Mouse (Mus musculus) cerebral cortex, adult 2 months (tissue): ENCODE measurements around the gene Hsf2bp.

Experiments
- WGBS: fragments of 180-500 bp; shearing (Covaris S2); methylation state at CpG from one replicate; pipeline ENCODE4 v1.1.7; 2018; 5-methylcytosine and 5-hydroxymethylcytosine counted together

Gene Hsf2bp

GRCm38 (mm10) chr17:31904036-31904435 is 132.1 kb downstream of the Hsf2bp start:
- 86% methylated on average over 7 of the region's 7 CpGs for WGBS

GRCm38 (mm10) chr17:31902630-31903198 is 133.4 kb downstream of the Hsf2bp start:
- 87% methylated on average over 3 of the region's 3 CpGs for WGBS

GRCm38 (mm10) chr17:31901461-31902204 is 134.5 kb downstream of the Hsf2bp start:
- 73% methylated on average over 11 of the region's 11 CpGs for WGBS

- 78% methylated on average over 5 of the region's 5 CpGs for WGBS
Observed at GRCm38 (mm10) chr17:31898941-31899340, 137.2 kb downstream of the Hsf2bp start.

- 91% methylated on average over 4 of the region's 4 CpGs for WGBS
Observed at GRCm38 (mm10) chr17:31897186-31897793, 138.9 kb downstream of the Hsf2bp start.

GRCm38 (mm10) chr17:31896751-31897150 is 139.4 kb downstream of the Hsf2bp start:
- 83% methylated on average over 3 of the region's 3 CpGs for WGBS

- WGBS, result 97% methylated on average over 7 of the region's 7 CpGs
Observed at GRCm38 (mm10) chr17:31896311-31896710, 139.8 kb downstream of the Hsf2bp start.
